Mouse (Mus musculus): ENCODE results near the gene Dnal4.

DNA sequence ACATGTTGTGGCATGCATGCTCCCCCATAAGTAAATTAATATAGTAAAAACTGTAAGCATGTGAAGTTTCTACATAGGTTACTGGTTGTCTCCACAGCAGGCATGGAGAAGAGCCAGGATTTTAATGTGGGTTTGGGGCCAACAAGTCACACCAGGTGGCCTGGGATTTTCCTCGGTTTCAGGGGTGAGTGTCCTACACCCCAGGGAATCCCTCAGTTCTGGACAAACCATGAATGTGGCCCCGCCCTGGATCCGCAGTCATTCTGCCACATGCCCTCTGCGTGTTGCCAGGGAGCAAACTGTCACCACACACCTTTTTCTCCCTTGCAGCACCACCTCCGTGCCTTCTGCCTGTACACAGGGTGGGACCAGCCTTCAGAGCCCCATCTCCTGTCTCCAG is 31.0 kb upstream of the Dnal4 start:
- TF ChIP-seq GATA1 (IDR thresholded peaks at IDR 0.05; ENCODE audit: borderline replicate concordance, low read length), result no peak
- TF ChIP-seq FLI1 (IDR thresholded peaks at IDR 0.05; ENCODE audit: low read length), result no peak
